Mouse (Mus musculus): ENCODE data around the gene Adgrb3.
A peak's percentile ranks its signal among the peaks of the same experiment; 100 is the strongest.

The Adgrb3 gene

DNA sequence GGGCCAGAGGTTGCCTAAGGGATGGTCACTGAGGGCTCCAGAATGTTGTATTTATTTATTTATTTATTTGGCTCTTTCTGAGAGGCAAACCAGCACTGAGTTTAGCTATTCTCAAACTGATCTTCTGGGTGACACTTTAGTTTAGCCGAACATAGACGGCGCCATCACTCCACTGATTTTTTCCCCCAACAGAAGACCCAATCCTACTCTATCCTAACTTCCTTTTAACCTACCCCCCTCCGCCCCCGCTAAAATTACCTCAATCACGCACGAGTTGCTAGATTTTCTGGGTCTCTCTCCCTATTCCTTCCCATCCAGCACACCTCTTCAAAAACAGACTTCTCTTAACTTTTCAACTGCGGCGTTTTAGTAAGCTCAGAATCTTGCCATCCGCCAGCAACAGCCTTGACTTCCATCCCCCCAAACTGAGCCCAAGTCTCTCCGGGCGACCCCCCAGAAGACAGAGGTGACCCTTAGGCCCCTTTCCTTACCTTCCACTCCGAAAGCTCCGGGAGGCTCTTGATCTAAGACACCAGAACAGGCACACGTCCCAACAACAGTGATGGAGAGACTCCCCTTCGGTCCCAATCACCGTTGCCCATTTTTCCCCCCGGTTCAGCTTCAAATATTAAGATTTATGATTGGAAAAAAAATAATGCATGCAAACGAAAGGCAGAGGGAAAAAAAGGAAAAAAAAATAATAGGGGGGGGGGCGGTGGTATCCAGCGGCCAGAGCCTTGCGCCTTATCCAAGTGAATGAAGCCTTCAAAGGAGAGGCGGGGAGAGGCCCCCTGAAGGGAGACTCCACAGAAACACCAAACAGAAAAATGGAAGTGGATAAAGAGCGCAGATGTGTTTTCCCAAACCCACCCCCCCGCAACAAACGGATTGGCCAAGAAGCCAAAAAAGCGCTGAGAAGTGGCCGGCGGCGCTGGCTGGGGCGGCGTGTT lies at the start of gene Adgrb3:
Gene Adgrb3, minus strand, starts transcription at position 737 of the 950 bp plus-strand sequence.
- no peak for DNase-seq

- no peak for DNase-seq
Observed at GRCm38 (mm10) chr1:25877526-25877925, 48.0 kb upstream of the Adgrb3 start.

GRCm38 (mm10) chr1:25857473-25857872 lies 28.0 kb upstream of the Adgrb3 start:
- no peak for DNase-seq

DNA sequence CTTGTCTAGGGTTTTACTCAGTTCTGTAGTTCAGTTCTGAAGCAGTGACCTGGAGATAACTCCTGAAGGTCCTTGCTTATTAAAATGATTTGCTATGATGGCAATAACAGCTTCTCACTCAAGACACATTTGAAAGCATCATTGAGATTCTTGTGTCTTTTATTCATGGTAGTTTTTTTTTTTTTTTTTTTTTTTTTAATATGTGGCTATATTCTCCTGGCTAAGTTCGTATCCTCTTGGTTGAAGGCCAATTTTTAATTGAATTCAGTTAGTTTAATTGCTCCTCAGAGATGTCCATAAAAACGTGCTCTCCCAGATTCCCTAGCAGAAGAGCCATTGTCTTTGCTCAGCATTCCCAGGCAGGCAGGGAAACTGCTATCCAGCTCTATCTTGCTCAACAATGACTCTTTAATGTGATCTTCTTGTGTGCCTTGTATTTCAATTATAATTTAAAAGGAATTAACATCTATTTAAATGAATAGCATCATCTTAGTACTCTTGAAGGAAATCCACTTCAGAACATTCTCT lies 25.0 kb upstream of the Adgrb3 start:
- no peak for DNase-seq

GRCm38 (mm10) chr1:25832260-25832659 lies 2.8 kb upstream of the Adgrb3 start:
- no peak for DNase-seq

GRCm38 (mm10) chr1:25831521-25831900 lies 2.0 kb upstream of the Adgrb3 start:
- no peak for DNase-seq

DNA sequence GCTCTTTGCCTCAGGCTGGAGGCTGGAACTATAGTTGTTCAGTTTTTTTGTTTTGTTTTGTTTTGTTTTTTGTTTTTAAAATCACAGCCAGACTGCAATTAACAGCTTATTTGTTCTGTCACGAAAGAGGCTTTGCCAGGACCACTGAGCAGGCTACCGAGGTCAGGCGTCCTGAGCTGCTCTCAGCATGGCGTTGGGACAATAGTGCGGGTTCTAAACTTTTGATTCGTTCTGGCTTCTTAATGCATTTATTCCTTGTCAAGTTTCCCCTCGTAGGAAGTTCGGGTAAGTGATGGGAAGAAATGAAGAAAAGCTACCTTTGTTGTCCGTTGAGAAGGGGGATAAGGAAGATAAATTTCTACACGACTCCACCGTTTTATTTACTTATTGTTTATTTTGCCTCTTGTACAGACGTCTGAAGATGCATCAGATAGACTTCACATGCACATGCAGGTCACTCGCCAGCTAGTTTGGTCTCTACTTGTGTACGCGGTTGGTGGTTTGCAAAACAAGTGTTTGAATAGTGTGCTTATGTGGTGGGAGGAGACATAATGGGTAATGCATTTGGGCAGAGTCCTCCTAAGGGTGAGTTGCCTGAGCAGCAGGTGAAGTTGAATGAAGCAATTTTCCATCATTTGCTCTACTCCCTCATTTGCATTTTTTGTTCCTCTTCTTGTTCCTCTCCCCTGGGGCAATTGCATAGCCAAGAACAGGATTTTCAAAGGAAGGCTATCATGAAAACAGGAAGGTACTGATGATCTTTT lies 1.4 kb upstream of the Adgrb3 start:
- DNase-seq, result peak; percentile 10

DNA sequence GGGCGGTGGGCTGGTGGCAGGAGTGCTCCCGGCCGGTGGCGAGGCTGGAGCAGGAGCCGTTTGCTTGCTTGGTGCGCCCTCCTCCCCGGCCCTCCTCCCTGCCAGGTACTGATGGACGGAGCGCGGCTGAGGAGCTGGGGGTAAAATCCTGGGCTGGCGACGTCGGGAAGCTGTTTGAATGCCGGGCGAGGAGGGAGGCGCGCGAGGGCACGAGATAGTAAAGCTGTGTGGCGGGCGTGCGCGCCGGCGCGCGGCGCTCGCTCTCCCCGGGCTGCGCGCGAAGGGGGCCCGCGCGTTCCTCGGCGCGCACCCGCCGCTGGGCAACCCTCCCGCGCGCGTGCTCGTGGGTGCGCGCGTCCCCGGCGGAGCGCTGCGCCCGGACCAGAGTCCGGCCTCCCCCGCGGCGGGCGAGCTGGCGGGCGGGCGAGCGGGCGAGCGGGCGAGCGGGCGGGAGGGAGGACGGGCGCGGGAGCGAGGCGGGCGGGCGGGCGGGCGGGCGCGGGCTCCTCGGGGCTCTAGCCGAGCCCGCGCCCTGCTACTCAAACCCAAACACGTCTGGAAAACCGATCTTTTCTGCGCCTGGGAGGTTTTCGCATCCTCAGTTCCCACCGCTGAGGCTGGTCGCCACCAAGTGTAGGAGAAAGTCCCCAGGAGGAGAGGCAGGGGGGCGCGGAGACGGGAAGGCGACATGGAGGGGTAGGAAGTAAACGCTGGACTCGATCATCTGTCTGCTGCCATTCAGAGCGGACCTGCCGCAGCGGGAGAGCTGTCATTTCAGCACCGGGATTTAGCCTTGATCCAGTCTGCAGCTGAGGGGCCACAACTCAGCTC lies 629 bp upstream of the Adgrb3 start:
- peak; percentile 6 for DNase-seq

DNA sequence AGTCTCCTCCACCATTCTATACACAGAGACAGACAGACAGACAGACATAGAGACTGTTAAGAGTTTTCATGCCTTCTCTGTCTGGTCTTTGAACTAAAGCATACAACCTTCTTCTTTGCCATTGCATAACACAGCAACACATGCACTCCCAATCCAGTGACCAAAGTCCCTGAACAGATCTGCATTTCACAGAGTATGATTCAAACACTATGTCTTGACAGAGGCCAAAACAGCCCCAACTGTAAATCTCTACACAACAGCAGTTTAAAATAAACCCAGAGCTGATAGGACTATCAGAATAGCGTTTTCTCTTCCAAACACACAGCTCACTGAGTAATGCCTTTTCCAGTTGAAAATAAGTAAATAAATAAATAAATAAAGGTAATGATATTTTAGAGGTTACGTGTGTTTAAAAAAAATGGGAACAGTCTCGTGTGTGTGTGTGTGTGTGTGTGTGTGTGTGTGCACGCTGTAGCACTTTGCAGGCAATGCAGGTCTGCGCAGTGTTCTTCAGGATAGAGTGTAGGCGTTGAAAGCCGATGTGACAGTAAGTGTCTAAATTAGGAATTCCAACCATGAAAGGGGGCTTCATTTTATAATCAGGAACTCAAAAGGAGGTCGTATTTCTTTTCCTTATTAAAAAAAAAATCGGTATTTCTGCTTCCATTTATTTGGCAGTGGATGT lies 1.3 kb downstream of the Adgrb3 start:
- DNase-seq, result no peak

DNA sequence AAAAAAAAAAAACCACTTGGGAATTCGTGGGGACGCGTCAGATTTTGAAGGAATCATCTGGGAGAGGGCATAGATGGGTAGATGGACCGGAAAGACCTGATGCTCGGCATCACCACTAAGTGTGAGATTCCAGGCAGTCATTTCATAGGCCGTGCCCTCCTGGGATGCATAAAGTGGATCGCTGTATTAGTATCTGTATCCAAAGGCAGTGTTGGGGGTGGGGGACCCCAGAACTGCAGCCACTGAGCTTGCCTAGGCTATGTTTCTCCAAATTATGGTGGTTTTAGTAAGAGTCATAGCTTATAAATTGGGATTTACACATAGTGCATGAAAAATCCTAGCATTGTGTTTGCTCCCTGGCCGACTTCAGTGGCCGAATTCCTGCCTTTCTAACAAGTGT lies 2.1 kb downstream of the Adgrb3 start:
- DNase-seq, result no peak

- no peak for DNase-seq
Observed at GRCm38 (mm10) chr1:25826771-25827170, 2.7 kb downstream of the Adgrb3 start.

- DNase-seq, result no peak
Observed at GRCm38 (mm10) chr1:25824626-25825025, 4.9 kb downstream of the Adgrb3 start.

DNA sequence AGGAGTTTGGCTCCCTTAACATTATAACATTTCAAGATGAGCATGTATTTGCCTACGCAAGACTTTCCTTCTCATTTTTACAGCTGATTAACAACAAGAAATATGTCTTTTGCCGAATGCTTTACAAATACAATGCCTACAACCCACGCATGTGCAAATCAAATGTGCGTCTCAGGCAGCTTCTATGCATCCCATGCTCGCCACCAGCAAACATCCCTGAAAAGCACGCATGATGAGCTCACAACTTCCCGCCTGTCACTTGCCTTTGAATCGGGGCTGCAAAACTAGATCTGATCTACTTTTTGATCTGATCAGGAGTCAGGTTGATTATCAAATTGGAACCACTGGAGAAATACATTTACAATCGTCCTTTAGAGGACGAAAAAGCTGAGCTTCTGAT lies 5.5 kb downstream of the Adgrb3 start:
- DNase-seq, result no peak

DNA sequence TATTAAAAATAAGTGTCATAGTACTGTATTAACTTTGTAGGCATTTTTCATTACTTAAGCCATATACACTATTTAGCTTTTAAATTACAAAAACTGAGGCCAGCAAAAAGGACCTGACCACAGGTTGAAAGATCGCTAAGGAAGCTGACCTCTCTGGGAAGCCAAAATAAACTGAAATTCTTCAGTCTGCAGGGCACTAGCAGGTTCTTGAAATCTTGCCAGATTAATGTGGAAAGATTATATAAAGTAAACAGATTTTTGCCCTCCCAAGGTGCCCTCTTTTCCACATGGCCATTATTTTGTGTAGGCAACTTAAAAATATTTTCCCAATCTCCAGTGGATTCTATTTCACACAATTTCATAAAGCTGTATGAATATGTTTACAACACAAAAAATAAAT lies 14.0 kb downstream of the Adgrb3 start:
- DNase-seq, result no peak

GRCm38 (mm10) chr1:25778784-25779183 lies 50.7 kb downstream of the Adgrb3 start:
- no peak for DNase-seq

DNA sequence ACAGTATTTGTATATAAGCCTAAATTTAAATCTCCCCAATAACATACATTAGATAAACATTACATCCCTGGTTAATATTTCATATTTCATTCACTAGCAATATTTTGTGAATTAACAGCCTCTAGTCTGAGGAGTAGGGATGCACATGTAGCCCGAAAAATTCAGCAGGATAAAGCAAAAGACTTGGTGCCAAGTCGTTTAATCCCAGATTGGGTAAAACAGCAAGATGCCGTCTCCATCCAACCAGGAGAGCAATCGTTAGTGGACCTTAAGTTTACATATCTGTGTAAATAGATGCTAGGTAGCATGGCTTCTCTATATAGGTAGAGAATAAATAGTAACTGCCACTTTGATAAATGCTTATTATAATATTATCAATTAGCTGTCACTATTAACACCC lies 52.0 kb downstream of the Adgrb3 start:
- DNase-seq, result no peak

- DNase-seq, result no peak
Observed at GRCm38 (mm10) chr1:25775440-25776130, 53.9 kb downstream of the Adgrb3 start.

DNA sequence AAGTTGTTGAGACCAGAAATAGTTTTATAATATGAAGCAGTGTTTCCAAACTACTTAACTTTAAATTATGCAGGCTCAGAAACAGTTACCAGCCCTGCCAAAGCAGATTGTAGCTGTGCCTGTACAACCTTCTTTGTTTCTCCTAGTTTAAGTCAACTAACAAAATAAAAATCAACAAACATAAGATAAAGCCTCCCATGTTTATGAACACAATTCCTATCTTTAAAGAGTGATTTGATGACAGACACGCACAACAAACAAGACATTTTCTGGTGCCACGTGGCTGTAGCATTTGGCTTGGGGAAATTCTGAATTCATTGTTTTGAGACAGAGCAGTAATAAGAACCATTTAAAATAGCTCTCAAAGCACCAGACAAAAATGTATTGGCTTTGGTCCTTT lies 60.5 kb downstream of the Adgrb3 start:
- DNase-seq, result no peak

GRCm38 (mm10) chr1:25755265-25755664 lies 74.2 kb downstream of the Adgrb3 start:
- DNase-seq, result no peak

DNA sequence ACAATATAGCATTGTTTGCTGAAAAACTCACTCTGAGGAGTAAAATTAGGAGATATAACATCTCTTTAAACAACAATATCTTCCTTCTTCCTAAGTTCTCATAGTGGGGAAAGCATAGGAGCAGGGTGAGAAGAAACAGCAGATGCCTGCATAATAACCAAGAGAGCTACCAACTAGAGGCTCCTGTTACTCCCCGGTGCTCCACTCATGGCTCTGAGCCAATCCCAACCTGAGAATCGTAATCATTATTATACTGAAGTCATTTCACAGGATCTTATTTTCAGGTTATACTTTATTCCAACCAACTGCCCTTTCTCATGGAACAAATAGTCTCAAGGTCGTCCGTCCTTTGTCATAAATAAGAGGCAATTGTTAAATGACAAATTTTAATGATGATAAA lies 75.0 kb downstream of the Adgrb3 start:
- no peak for DNase-seq

GRCm38 (mm10) chr1:25745575-25745974 lies 83.9 kb downstream of the Adgrb3 start:
- no peak for DNase-seq

DNA sequence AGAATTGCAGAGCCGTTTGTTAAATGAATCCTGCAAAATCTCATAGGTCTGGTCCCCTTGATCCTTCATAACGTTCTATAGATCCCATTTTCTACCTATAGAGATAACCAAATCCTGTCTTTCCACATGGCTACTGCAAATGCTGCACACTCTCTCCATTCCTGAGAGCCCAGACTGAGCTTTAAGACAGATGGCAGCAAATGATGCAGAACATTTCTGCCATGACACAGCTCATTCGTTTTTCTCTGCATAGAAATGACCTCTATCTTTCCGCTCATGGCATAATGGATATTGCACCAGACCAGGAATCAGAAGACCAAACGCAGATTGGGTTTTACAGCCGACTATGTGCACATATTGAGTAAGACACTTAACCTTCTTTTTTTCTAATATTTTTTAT lies 84.8 kb downstream of the Adgrb3 start:
- no peak for DNase-seq

All from kidney, adult 11 months (tissue).